Mouse (Mus musculus): ENCODE results near the gene Rbm34. TPM values are rescaled to one million over a fixed set of nuclear protein-coding genes. Genes with fewer than 3 reads are reported as not detected.

Rbm34 gene
- polyA plus RNA-seq, 1 experiment from 2014 or later = 23.1 TPM

DNA sequence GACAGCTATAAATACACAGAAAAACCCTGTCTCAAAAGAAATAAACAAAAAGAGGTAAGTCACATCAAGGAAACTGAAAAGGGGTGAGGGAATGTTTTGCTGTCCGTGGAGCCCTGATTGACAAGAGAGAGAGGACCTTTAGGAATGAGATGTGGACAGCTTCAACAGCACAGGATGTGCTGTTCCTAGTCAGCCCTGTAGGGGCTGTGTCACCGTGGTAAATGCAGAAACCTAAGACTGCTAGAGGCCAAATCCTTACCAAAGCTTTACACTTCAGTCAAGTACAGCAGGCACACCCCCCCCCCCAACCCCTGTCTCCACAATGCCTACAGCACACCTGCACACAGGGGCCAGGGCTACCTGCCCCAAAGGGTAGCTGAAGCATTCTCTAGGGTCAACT lies 39.2 kb downstream of the Rbm34 start:
- ATAC-seq (ENCODE audit: insufficient number of reproducible peaks, low FRiP score, low TSS enrichment, low read depth) = no peak
- Histone ChIP-seq H3K9ac (no peak overlapping the region), H3K27me3 (no peaks in the 10 kb centered on the region), H3K4me2 (replicated peaks) (no peak overlapping the region), H3K4me1 (no peaks in the 10 kb centered on the region), H3K9me3 (replicated peaks) (no peaks in the 10 kb centered on the region), H3K4me3 (replicated peaks) (no peak overlapping the region), H3K27ac (replicated peaks) (no peak overlapping the region), H3K36me3 (peaks cover 66% of the 10 kb centered on the region)
- WGBS = 40% methylated on average over 2 of the region's 2 CpGs

DNA sequence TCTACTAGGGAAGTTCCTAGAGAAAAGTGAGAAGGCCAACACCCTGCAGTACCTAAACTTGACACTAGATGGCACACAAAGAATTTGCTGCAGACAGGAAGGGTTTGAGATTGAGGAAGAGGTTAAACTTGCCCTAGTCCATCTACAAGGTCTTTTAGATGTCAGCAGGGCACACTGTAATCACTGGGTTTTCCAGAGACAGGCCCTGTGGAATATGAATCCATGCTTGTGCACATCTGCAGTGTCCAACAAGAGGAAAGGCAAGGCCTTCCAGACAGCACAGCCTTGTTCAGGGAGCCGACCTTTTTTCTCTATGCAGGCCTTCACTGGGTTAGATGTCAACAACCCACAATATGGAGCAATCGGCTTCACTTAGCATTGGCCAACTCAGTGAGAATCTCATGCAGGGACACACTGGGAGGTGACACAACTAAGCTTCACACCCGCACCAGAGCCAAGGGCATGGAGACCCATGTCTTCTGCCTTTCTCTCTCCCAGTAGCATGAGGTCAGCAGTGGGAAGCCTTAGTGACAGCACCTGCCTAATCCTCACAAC lies 41.2 kb downstream of the Rbm34 start:
- H3K27ac ChIP-seq (replicated peaks) = no peak overlapping the region
- H3K9ac ChIP-seq = no peak overlapping the region
- H3K36me3 ChIP-seq = peaks cover 62% of the 10 kb centered on the region
- ATAC-seq (ENCODE audit: insufficient number of reproducible peaks, low FRiP score, low TSS enrichment, low read depth) = 0 out of 2 replicates have a peak, but pooled peaks have one; percentile 46
- no peaks in the 10 kb centered on the region for H3K9me3 ChIP-seq (replicated peaks)
- H3K4me2 ChIP-seq (replicated peaks) = no peak overlapping the region
- H3K4me1 ChIP-seq = no peaks in the 10 kb centered on the region
- H3K27me3 ChIP-seq = no peaks in the 10 kb centered on the region
- H3K4me3 ChIP-seq (replicated peaks) = no peak overlapping the region
- WGBS = 79% methylated on average over 3 of the region's 3 CpGs

DNA sequence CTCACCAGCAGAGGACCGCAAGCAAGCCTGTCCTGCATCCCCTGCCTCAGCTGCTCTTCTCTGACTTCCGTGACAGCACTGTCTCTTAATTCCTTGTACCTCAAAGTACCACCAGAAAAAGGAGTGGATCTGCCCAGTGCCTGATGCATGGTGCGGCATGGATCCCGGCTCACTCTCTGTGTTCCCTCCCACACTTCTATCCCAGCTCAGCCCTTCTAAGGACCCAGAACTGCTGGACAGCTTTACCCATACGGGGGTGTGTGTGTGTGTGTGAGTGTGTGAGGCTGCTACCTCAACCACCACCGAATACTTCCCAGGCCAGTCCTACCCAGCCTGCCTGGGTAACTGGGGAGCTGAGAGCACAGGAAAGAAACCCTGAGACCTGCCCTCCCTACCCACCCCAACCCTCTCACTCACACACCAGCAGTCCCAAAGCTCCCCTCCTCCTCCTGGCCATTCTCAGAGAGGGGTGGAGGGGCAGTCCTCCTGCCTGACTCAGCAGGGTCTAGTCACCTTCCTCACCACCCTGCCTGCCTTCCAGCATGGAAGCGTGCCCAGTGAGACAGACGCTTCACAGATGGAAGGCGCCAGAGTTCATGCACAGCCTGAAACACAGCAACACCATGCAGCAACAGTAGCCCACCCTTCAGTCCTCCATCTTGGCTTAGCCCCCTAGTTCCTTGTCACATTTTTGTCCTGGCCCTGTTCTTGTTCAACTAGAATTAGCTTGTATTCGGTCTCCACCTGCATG lies 41.9 kb downstream of the Rbm34 start:
- Histone ChIP-seq H3K4me1 (no peaks in the 10 kb centered on the region), H3K27ac (replicated peaks) (no peak overlapping the region), H3K9me3 (replicated peaks) (no peaks in the 10 kb centered on the region), H3K27me3 (no peaks in the 10 kb centered on the region), H3K36me3 (peaks cover 58% of the 10 kb centered on the region), H3K9ac (no peak overlapping the region), H3K4me3 (replicated peaks) (no peak overlapping the region), H3K4me2 (replicated peaks) (no peak overlapping the region)
- ATAC-seq (ENCODE audit: insufficient number of reproducible peaks, low FRiP score, low TSS enrichment, low read depth) = peak; percentile 31; the same call in 1 of the 2 replicates
- WGBS = 86% methylated on average over 10 of the region's 10 CpGs

DNA sequence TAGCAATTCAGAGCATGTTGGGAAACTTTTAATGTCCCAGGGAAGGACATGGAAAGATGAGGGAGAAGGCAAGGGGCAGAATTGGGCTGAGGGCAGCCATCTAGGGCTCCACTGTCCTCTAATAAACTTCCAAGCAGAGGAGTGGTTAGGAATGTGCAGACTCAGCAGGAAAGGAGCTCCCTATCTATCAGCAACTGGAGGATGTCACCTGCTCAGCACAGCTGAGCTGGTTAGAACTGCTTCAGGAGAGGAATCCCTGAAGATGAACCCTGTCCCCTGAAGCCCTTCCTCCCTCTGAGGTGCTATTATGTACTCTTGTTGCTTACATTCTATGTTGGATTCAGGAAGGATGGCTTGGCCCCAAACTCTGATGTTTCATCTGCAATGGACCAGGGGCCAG lies 42.8 kb downstream of the Rbm34 start:
- no peak overlapping the region for H3K4me2 ChIP-seq (replicated peaks)
- no peak overlapping the region for H3K4me3 ChIP-seq (replicated peaks)
- H3K9me3 ChIP-seq (replicated peaks) = no peaks in the 10 kb centered on the region
- ATAC-seq (ENCODE audit: insufficient number of reproducible peaks, low FRiP score, low TSS enrichment, low read depth) = no peak
- H3K9ac ChIP-seq = no peak overlapping the region
- no peak overlapping the region for H3K27ac ChIP-seq (replicated peaks)
- no peaks in the 10 kb centered on the region for H3K4me1 ChIP-seq
- H3K36me3 ChIP-seq = peaks cover 49% of the 10 kb centered on the region
- no peaks in the 10 kb centered on the region for H3K27me3 ChIP-seq

DNA sequence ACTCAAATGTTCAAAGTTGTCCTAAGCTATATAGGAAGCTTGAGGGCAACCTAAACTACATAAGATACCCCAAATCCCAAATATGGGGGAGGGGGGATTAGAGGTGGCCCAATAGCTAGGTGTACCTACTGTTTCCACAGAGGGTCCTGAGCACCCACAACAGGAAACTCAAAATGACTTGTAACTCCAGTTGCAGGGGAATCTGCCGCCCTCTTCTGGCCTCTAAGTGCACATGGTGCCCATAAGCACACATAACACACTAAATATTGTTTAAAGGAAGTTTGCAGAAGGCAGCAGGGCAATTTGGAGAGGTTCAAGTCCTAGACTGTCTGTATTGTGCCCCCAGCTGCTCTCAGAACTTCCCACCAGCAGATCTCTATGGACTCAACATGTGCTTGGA lies 43.8 kb downstream of the Rbm34 start:
- WGBS = 37% methylated on average over 1 of the region's 1 CpGs
- H3K27me3 ChIP-seq = no peaks in the 10 kb centered on the region
- peaks cover 40% of the 10 kb centered on the region for H3K36me3 ChIP-seq
- no peak overlapping the region for H3K9ac ChIP-seq
- H3K4me3 ChIP-seq (replicated peaks) = no peak overlapping the region
- no peak for ATAC-seq (ENCODE audit: insufficient number of reproducible peaks, low FRiP score, low TSS enrichment, low read depth)
- no peaks in the 10 kb centered on the region for H3K4me1 ChIP-seq
- H3K27ac ChIP-seq (replicated peaks) = no peak overlapping the region
- H3K4me2 ChIP-seq (replicated peaks) = no peak overlapping the region
- H3K9me3 ChIP-seq (replicated peaks) = no peaks in the 10 kb centered on the region

DNA sequence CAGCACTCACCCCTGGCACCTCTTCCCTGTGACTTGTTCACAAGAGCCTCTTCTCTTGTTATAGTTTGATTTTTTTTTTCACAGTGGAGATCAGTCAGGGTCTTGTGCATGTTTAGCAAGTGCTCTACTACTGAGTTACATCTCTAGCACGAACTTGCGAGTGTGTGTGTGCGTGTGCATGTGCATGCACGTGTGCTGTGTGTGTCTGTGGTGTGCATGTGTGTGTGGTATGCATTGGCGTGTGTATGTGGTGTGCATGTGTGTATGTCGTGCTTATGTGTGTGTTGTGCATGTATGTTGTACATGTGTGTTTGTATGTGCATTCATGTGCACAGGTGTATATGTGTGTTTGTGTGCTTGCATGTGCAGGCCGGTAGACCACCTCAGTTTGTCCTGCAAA lies 47.9 kb downstream of the Rbm34 start:
- 89% methylated on average over 7 of the region's 7 CpGs for WGBS
- no peaks in the 10 kb centered on the region for H3K9me3 ChIP-seq (replicated peaks)
- H3K4me2 ChIP-seq (replicated peaks) = no peak overlapping the region
- no peaks in the 10 kb centered on the region for H3K27me3 ChIP-seq
- H3K4me3 ChIP-seq (replicated peaks) = no peak overlapping the region
- no peak overlapping the region for H3K9ac ChIP-seq
- peaks cover 19% of the 10 kb centered on the region; the same call in 1 of the 2 replicates for H3K36me3 ChIP-seq
- H3K27ac ChIP-seq (replicated peaks) = no peak overlapping the region
- no peak for ATAC-seq (ENCODE audit: insufficient number of reproducible peaks, low FRiP score, low TSS enrichment, low read depth)
- H3K4me1 ChIP-seq = peaks cover 22% of the 10 kb centered on the region

DNA sequence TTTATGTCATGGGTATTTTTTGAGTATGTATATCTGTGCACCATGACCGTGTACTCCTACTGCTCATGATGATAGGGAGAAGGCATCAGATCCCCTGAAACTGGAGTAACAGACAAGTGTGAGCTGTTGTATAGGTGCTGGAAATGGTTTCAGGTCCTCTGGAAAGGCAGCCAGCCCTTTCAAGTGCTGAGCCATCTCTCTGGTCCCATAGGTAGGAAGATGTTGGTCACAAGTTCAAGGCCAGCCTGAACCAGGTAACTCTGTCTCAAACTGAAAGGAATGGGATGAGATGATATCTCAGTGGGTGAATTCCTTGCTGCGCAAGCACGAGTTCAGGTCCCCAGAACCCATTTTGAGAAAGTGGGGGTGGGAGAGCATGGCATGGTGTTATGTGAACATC lies 49.4 kb downstream of the Rbm34 start:
- Histone ChIP-seq H3K4me1 (peaks cover 33% of the 10 kb centered on the region), H3K9me3 (replicated peaks) (no peaks in the 10 kb centered on the region), H3K36me3 (peaks cover 11% of the 10 kb centered on the region; the same call in 1 of the 2 replicates), H3K27ac (replicated peaks) (no peak overlapping the region), H3K4me3 (replicated peaks) (no peak overlapping the region), H3K9ac (no peak overlapping the region), H3K27me3 (no peaks in the 10 kb centered on the region), H3K4me2 (replicated peaks) (no peak overlapping the region)
- ATAC-seq (ENCODE audit: insufficient number of reproducible peaks, low FRiP score, low TSS enrichment, low read depth) = no peak
- WGBS = 87% methylated on average over 3 of the region's 3 CpGs

DNA sequence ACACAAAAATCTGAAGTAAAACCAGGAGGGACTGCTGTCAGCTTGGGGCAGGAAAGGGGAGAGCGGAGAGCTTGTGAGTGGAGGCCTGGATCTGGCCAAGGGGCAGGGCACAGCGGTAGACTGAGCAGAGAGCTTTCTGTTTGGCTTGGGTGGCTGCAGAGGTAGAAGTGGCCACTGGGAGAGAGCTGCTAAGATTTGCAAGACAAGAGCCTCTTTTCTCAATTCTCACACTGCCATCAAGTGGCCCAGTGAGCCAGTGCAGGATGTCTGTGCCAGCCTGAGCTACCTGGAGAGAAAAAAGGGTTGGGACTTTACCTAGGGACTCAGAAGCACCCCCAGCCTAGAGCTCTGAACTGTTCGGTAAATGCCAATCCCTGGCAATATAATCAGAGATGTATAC lies 50.0 kb downstream of the Rbm34 start:
- Histone ChIP-seq H3K4me2 (replicated peaks) (no peak overlapping the region), H3K9me3 (replicated peaks) (no peaks in the 10 kb centered on the region), H3K4me1 (peaks cover 33% of the 10 kb centered on the region), H3K9ac (no peak overlapping the region), H3K4me3 (replicated peaks) (no peak overlapping the region), H3K27me3 (no peaks in the 10 kb centered on the region), H3K27ac (replicated peaks) (peak overlapping the region; percentile 8; the same call in 1 of the 2 replicates), H3K36me3 (peaks cover 5% of the 10 kb centered on the region; the same call in 1 of the 2 replicates)
- peak; percentile 70; the same call in 1 of the 2 replicates for ATAC-seq (ENCODE audit: insufficient number of reproducible peaks, low FRiP score, low TSS enrichment, low read depth)
- 20% methylated on average over 3 of the region's 3 CpGs for WGBS

DNA sequence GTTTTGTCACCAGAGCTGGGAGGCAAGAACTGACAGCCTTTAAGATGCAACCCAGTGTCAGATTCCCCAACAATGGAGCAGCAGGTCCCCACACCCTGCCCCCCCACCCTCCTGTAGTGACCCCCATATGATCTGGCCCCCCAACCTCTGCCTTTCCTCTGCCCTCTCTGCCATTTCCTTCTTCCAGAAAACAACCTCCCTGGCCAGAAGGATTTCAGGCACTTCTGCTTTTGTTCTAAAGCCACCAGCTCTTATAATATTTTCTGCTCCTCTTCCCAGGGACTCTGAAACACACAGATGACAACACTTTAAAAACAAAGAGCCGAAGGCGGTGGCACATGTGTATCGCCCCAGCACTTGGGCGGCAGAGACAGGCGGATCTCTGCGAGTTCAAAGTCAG lies 50.5 kb downstream of the Rbm34 start:
- no peaks in the 10 kb centered on the region for H3K27me3 ChIP-seq
- WGBS = 70% methylated on average over 6 of the region's 6 CpGs
- H3K27ac ChIP-seq (replicated peaks) = peak overlapping the region; percentile 8; the same call in 1 of the 2 replicates
- no peak overlapping the region for H3K4me3 ChIP-seq (replicated peaks)
- no peaks in the 10 kb centered on the region for H3K9me3 ChIP-seq (replicated peaks)
- no peak overlapping the region for H3K4me2 ChIP-seq (replicated peaks)
- no peak overlapping the region for H3K9ac ChIP-seq
- H3K36me3 ChIP-seq = peaks cover under 1% of the 10 kb centered on the region; the same call in 1 of the 2 replicates
- H3K4me1 ChIP-seq = peaks cover 33% of the 10 kb centered on the region
- peak; percentile 1; the same call in 1 of the 2 replicates for ATAC-seq (ENCODE audit: insufficient number of reproducible peaks, low FRiP score, low TSS enrichment, low read depth)

DNA sequence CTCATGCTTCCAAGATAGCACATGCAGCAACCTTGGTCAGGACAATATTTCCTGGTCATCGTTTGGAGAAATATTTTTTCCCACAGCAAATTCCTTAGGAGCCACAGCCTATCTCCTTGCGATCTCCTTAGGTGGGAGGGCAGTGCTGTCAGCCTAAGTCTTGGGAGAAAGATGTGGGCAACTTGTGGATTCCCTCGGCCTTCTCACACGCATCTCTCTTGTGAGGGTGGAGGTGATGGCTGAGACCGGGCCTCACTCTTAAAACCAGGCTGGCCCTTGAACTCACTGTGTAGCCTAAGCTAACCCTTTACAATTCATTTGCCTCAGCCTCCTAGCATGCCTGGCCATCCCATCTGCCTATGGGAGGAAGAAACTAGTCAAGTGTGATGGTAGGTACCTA lies 51.2 kb downstream of the Rbm34 start:
- H3K9ac ChIP-seq = no peak overlapping the region
- H3K4me1 ChIP-seq = peaks cover 40% of the 10 kb centered on the region
- WGBS = 90% methylated on average over 5 of the region's 5 CpGs
- no peak overlapping the region for H3K27ac ChIP-seq (replicated peaks)
- H3K4me2 ChIP-seq (replicated peaks) = no peak overlapping the region
- H3K4me3 ChIP-seq (replicated peaks) = no peak overlapping the region
- no peaks in the 10 kb centered on the region for H3K9me3 ChIP-seq (replicated peaks)
- ATAC-seq (ENCODE audit: insufficient number of reproducible peaks, low FRiP score, low TSS enrichment, low read depth) = no peak
- no peaks in the 10 kb centered on the region for H3K27me3 ChIP-seq
- H3K36me3 ChIP-seq = no peaks in the 10 kb centered on the region; the same call in 1 of the 2 replicates

DNA sequence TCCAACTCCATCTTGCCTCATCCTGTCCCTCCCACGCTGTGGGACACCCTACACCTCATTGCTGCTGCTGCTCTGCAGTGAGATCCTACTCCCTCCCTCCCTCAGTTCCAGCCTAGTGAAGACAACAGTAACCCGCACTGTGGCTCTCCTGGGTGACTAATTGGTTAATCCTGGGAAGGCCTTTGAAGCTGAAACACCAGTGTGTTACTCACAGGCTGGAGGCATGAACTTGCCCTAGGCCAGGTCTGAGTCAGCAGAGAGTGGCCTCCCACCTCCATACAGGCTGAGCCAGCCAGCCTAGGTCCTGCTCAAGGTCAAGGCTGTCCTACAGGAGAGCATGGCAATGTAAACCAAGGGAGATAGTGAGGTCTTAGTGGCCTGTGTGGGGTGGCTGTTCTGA lies 51.6 kb downstream of the Rbm34 start:
- 48% methylated on average over 2 of the region's 2 CpGs for WGBS
- no peak for ATAC-seq (ENCODE audit: insufficient number of reproducible peaks, low FRiP score, low TSS enrichment, low read depth)
- Histone ChIP-seq H3K9ac (no peak overlapping the region), H3K4me3 (replicated peaks) (no peak overlapping the region), H3K4me1 (peaks cover 44% of the 10 kb centered on the region), H3K27ac (replicated peaks) (no peak overlapping the region), H3K36me3 (no peaks in the 10 kb centered on the region; the same call in 1 of the 2 replicates), H3K4me2 (replicated peaks) (no peak overlapping the region), H3K9me3 (replicated peaks) (no peaks in the 10 kb centered on the region), H3K27me3 (no peaks in the 10 kb centered on the region)
